Mouse (Mus musculus): ENCODE measurements around the gene Gdf3. TPM values are rescaled to one million over a fixed set of nuclear protein-coding genes. Genes with fewer than 3 reads are reported as not detected.
"Not testable (repeated sequence)": the region's sequence is repeated elsewhere in the genome, so short reads cannot be mapped to it uniquely, and the experiment has no call there.

The Gdf3 gene
- polyA plus RNA-seq, 1 experiment from 2014 or later = 0.97 TPM

- Histone ChIP-seq H3K27ac (ENCODE audit: low read length) (no peak overlapping the region), H3K9me3 (replicated peaks; ENCODE audit: control insufficient read depth, low read length) (no peaks in the 10 kb centered on the region), H3K27me3 (ENCODE audit: control insufficient read depth, insufficient read depth, low read depth, low read length) (no peaks in the 10 kb centered on the region), H3K36me3 (ENCODE audit: control insufficient read depth, insufficient read depth) (no peaks in the 10 kb centered on the region), H3K4me2 (ENCODE audit: low read depth, low read length) (no peak overlapping the region), H3K9ac (ENCODE audit: low read depth, low read length) (no peak overlapping the region), H3K4me3 (ENCODE audit: low read depth, low read length) (no peak overlapping the region), H3K4me1 (ENCODE audit: control insufficient read depth, low read depth, low read length) (no peaks in the 10 kb centered on the region)
- WGBS (ENCODE audit: insufficient replicate concordance) = 75% methylated on average over 13 of the region's 13 CpGs
- ATAC-seq (ENCODE audit: low read depth) = no peak
Observed at GRCm38 (mm10) chr6:122591027-122591758, 18.7 kb downstream of the Gdf3 start.

GRCm38 (mm10) chr6:122579086-122579485 lies 30.8 kb downstream of the Gdf3 start:
- 41% methylated on average over 1 of the region's 1 CpGs for WGBS (ENCODE audit: insufficient replicate concordance)
- Histone ChIP-seq H3K9ac (ENCODE audit: low read depth, low read length) (no peak overlapping the region), H3K27me3 (ENCODE audit: control insufficient read depth, insufficient read depth, low read depth, low read length) (no peaks in the 10 kb centered on the region), H3K4me1 (ENCODE audit: control insufficient read depth, low read depth, low read length) (no peaks in the 10 kb centered on the region), H3K9me3 (replicated peaks; ENCODE audit: control insufficient read depth, low read length) (no peaks in the 10 kb centered on the region), H3K4me3 (ENCODE audit: low read depth, low read length) (no peak overlapping the region), H3K36me3 (ENCODE audit: control insufficient read depth, insufficient read depth) (no peaks in the 10 kb centered on the region), H3K27ac (ENCODE audit: low read length) (no peak overlapping the region), H3K4me2 (ENCODE audit: low read depth, low read length) (no peak overlapping the region)
- no peak for ATAC-seq (ENCODE audit: low read depth)

- Histone ChIP-seq H3K27ac (ENCODE audit: low read length) (no peak overlapping the region), H3K27me3 (ENCODE audit: control insufficient read depth, insufficient read depth, low read depth, low read length) (no peaks in the 10 kb centered on the region), H3K4me2 (ENCODE audit: low read depth, low read length) (no peak overlapping the region), H3K9ac (ENCODE audit: low read depth, low read length) (no peak overlapping the region), H3K36me3 (ENCODE audit: control insufficient read depth, insufficient read depth) (no peaks in the 10 kb centered on the region), H3K4me3 (ENCODE audit: low read depth, low read length) (no peak overlapping the region), H3K9me3 (replicated peaks; ENCODE audit: control insufficient read depth, low read length) (no peaks in the 10 kb centered on the region), H3K4me1 (ENCODE audit: control insufficient read depth, low read depth, low read length) (no peaks in the 10 kb centered on the region)
- ATAC-seq (ENCODE audit: low read depth) = no peak
- 58% methylated on average over 3 of the region's 3 CpGs for WGBS (ENCODE audit: insufficient replicate concordance)
Observed at GRCm38 (mm10) chr6:122577030-122577429, 32.9 kb downstream of the Gdf3 start.

GRCm38 (mm10) chr6:122575037-122575436 lies 34.9 kb downstream of the Gdf3 start:
- H3K9me3 ChIP-seq (replicated peaks; ENCODE audit: control insufficient read depth, low read length); H3K4me1 ChIP-seq (ENCODE audit: control insufficient read depth, low read depth, low read length); H3K36me3 ChIP-seq (ENCODE audit: control insufficient read depth, insufficient read depth); H3K4me2 ChIP-seq (ENCODE audit: low read depth, low read length); H3K4me3 ChIP-seq (ENCODE audit: low read depth, low read length); H3K9ac ChIP-seq (ENCODE audit: low read depth, low read length); H3K27ac ChIP-seq (ENCODE audit: low read length); H3K27me3 ChIP-seq (ENCODE audit: control insufficient read depth, insufficient read depth, low read depth, low read length); ATAC-seq (ENCODE audit: low read depth): not testable (repeated sequence)
- WGBS (ENCODE audit: insufficient replicate concordance) = 54% methylated on average over 1 of the region's 1 CpGs

- no peak for ATAC-seq (ENCODE audit: low read depth)
- no peak overlapping the region for H3K27ac ChIP-seq (ENCODE audit: low read length)
- no peak overlapping the region for H3K4me3 ChIP-seq (ENCODE audit: low read depth, low read length)
- H3K9ac ChIP-seq (ENCODE audit: low read depth, low read length) = no peak overlapping the region
- no peaks in the 10 kb centered on the region for H3K27me3 ChIP-seq (ENCODE audit: control insufficient read depth, insufficient read depth, low read depth, low read length)
- H3K36me3 ChIP-seq (ENCODE audit: control insufficient read depth, insufficient read depth) = no peaks in the 10 kb centered on the region
- no peak overlapping the region for H3K4me2 ChIP-seq (ENCODE audit: low read depth, low read length)
- 0 out of 2 replicates have a peak, but pooled peaks cover 2% of the 10 kb centered on the region for H3K4me1 ChIP-seq (ENCODE audit: control insufficient read depth, low read depth, low read length)
- H3K9me3 ChIP-seq (replicated peaks; ENCODE audit: control insufficient read depth, low read length) = no peaks in the 10 kb centered on the region
- WGBS (ENCODE audit: insufficient replicate concordance) = 20% methylated on average over 3 of the region's 3 CpGs
Observed at GRCm38 (mm10) chr6:122571617-122571959, 38.3 kb downstream of the Gdf3 start.

GRCm38 (mm10) chr6:122570695-122571616 lies 38.9 kb downstream of the Gdf3 start:
- peak; percentile 58 for ATAC-seq (ENCODE audit: low read depth)
- 18% methylated on average over 8 of the region's 8 CpGs for WGBS (ENCODE audit: insufficient replicate concordance)
- Histone ChIP-seq H3K4me2 (ENCODE audit: low read depth, low read length) (no peak overlapping the region), H3K27ac (ENCODE audit: low read length) (peak overlapping the region; percentile 36), H3K4me3 (ENCODE audit: low read depth, low read length) (no peak overlapping the region), H3K4me1 (ENCODE audit: control insufficient read depth, low read depth, low read length) (0 out of 2 replicates have a peak, but pooled peaks cover 2% of the 10 kb centered on the region), H3K36me3 (ENCODE audit: control insufficient read depth, insufficient read depth) (no peaks in the 10 kb centered on the region), H3K27me3 (ENCODE audit: control insufficient read depth, insufficient read depth, low read depth, low read length) (no peaks in the 10 kb centered on the region), H3K9me3 (replicated peaks; ENCODE audit: control insufficient read depth, low read length) (no peaks in the 10 kb centered on the region), H3K9ac (ENCODE audit: low read depth, low read length) (no peak overlapping the region)

GRCm38 (mm10) chr6:122569762-122570161 lies 40.1 kb downstream of the Gdf3 start:
- Histone ChIP-seq H3K9ac (ENCODE audit: low read depth, low read length) (no peak overlapping the region), H3K9me3 (replicated peaks; ENCODE audit: control insufficient read depth, low read length) (no peaks in the 10 kb centered on the region), H3K4me3 (ENCODE audit: low read depth, low read length) (no peak overlapping the region), H3K4me1 (ENCODE audit: control insufficient read depth, low read depth, low read length) (0 out of 2 replicates have a peak, but pooled peaks cover 2% of the 10 kb centered on the region), H3K4me2 (ENCODE audit: low read depth, low read length) (no peak overlapping the region), H3K36me3 (ENCODE audit: control insufficient read depth, insufficient read depth) (no peaks in the 10 kb centered on the region), H3K27me3 (ENCODE audit: control insufficient read depth, insufficient read depth, low read depth, low read length) (no peaks in the 10 kb centered on the region), H3K27ac (ENCODE audit: low read length) (no peak overlapping the region)
- 57% methylated on average over 1 of the region's 1 CpGs for WGBS (ENCODE audit: insufficient replicate concordance)
- ATAC-seq (ENCODE audit: low read depth) = no peak

- no peak overlapping the region for H3K27ac ChIP-seq (ENCODE audit: low read length)
- H3K4me1 ChIP-seq (ENCODE audit: control insufficient read depth, low read depth, low read length) = 0 out of 2 replicates have a peak, but pooled peaks cover 2% of the 10 kb centered on the region
- H3K27me3 ChIP-seq (ENCODE audit: control insufficient read depth, insufficient read depth, low read depth, low read length) = no peaks in the 10 kb centered on the region
- WGBS (ENCODE audit: insufficient replicate concordance) = 58% methylated on average over 5 of the region's 5 CpGs
- H3K9ac ChIP-seq (ENCODE audit: low read depth, low read length) = no peak overlapping the region
- no peaks in the 10 kb centered on the region for H3K36me3 ChIP-seq (ENCODE audit: control insufficient read depth, insufficient read depth)
- H3K9me3 ChIP-seq (replicated peaks; ENCODE audit: control insufficient read depth, low read length) = no peaks in the 10 kb centered on the region
- H3K4me2 ChIP-seq (ENCODE audit: low read depth, low read length) = no peak overlapping the region
- no peak for ATAC-seq (ENCODE audit: low read depth)
- H3K4me3 ChIP-seq (ENCODE audit: low read depth, low read length) = no peak overlapping the region
Observed at GRCm38 (mm10) chr6:122569113-122569512, 40.8 kb downstream of the Gdf3 start.
